Mouse (Mus musculus) E14TG2a.4 (cell line): ENCODE measurements around the gene Lrp8.

Experiments used
- CTCF ChIP-seq: conservative IDR thresholded peaks from 2 replicates; pipeline ENCODE4 v1.5.1; 2014; ENCODE audit warnings: low read length
- NANOG ChIP-seq: IDR thresholded peaks from 2 replicates; pipeline ENCODE4 v1.6.1; 2014; ENCODE audit warnings: borderline replicate concordance, low read length, mixed read lengths

DNA sequence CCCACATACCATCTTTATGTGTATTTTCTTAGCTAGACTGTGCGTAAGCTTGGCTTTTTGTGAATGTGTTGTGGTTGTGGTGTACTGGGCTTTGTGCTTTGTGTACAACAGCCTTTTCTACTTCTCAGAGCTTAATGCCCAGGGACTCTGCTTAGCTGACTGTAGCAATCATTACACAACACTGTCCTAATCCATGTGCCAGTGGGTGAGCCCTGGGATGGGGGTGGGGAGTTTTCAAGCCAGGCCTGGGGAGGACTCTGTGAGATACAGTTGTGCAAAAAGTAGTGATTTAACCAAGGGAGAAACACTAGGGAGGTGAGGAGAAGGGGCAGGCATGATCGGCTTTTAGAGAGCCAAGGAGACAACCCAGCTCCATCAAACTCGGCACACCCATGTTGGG lies 98.1 kb downstream of the Lrp8 start:
- TF ChIP-seq CTCF, result no peak
- no peak for TF ChIP-seq NANOG
